Mouse (Mus musculus): Measurements from ENCODE around the gene Prdm2.
A peak's percentile ranks its signal among the peaks of the same experiment; 100 is the strongest.

The Prdm2 gene

DNA sequence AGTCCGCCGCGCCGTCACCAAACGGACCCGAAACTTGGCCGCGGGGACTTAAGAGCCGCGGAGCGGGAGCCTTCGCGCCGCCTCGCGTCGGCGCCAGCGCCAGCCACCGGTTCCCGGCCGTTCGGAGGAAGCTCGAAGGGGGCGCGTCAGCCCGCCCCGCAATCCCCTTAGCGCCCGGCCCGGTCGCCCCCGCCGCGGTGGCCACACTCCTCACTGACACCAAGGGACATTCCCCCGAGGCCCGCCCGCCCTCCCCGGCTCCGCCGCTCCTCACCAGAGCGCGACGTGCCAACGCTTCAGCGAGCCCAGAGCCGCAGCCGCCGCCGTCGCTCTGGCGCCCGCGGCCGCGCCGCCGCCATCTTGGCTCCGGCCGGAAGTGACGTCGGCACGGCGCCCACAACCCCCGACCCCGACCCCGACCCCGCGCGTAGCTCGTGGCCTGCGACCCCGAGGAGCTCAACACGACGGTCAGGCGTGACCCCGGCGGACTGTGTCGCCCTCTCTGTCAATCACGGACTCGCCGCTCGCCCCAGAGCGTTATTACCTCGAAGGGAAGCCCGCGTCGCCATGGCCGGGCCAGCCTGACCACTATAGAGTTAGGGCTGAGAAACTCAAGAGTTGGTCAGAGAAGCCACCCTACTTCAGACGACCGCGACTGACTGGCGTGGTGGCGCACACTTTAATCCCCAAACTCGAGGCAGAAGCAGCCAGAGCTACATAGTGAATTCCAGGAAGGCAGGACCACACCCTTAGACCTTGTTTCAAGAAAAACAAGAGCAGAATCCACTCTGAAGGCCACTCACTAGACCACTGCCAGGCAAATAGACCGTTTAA, at the start of gene Prdm2:
TSS of gene Prdm2 (minus strand) at position 655 of the 834 bp plus-strand sequence.
- peak; percentile 60 for DNase-seq (ENCODE audit: low read depth, low spot score)

DNA sequence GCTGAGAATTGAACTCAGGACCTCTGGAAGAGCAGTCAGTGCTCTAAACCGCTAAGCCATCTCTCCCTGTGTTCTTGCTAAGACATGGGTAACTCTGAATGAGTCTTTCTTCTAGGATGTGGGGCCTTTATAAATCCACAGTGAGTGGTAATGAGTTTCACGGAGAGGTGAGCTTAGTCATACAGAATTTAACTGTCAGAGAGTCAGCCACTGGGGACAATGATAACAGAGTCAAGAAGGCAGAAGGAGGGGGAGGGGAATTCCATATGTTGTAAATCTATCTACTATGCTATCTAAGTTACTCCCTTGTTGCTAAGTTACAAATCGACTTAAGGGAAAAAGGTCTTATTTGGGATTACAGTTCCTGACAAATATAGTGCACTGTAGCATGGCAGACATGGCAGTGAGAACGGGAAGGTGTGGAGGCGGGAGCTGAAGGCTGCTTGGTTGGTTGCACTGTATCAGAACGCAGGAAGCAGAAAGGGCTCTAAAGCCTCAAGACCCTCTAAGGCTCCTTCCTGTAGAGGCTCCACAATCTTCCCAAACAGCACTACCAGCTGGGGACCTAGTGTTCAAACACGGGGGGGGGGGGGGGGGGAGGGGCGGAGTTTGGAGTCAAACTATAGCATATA, 47.0 kb upstream of the Prdm2 start:
- DNase-seq (ENCODE audit: low read depth, low spot score): no peak

DNA sequence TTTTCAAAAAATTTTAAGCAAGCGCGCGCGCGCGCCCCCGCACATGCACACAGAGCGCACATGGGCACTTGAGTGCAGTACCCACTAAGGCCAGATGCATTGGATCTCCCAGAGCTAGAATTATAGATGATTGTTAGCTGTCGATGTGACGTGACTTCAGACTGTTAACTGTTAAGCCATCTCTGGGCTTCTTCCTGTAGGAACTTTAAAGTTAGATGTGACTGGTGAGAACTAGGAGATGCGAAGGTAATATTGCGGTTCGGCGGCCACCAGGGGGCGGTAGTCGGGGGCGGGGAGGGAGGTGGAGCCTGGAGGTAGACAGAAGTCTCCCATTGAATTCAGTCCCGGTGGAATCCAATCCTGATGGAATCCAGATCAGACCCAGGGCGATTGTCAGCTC, 45.7 kb upstream of the Prdm2 start:
- DNase-seq (ENCODE audit: low read depth, low spot score): no peak

DNA sequence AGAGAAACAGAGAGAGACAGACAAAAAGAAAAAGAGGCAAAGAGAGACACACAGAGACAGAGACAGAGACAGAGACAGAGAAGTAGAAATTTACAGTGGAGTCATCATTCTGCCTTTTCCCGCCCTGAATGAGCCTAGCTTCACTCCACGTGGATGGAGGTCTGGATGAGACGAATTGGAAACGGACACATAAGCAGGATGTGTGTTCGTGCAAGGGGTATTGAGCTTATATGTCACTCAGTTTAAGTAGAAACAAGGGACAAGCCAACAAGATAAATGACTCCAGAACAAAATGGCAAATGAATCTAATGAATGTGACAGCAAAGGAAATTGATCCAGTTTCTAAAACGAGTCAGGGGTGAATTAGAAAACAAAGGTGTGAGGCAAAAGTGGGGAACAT, 45.2 kb upstream of the Prdm2 start:
- DNase-seq (ENCODE audit: low read depth, low spot score): no peak

DNA sequence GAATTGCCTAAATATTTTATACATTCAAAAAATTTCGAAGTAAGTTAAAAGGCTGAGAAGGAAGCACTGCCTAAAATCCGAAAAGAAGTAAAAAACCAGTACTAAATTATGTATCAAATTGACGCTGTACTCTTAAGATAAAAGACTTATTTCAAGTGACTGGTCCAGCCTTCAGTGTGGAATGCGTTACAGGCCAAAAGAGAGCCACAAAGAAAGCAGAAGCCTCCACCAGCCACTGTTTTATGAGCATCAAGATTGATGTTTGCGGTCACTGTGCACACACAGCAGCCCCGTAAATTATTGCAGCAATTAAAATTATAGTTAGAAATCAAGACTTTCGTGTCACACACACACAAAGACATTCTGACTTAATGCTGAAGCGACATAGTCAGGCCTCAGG, 42.7 kb upstream of the Prdm2 start:
- DNase-seq (ENCODE audit: low read depth, low spot score): no peak

DNA sequence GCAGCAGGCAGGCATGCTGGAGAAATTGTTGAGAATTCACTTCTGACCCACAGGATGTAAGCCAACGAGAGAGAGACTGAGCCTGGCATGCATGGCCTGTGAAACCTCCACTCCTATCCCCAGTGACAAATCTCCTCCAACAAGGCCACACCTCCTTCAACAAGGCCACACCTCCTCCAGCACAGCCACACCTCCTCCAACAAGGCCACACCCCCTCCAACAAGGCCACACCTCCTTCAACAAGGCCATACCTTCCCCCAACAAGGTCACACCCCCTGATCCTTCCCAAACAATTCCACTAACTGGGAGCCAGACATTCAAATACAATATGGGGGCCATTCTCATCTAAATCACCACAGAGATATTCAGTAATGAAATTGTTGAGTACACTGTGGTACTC, 40.6 kb upstream of the Prdm2 start:
- DNase-seq (ENCODE audit: low read depth, low spot score): no peak

DNA sequence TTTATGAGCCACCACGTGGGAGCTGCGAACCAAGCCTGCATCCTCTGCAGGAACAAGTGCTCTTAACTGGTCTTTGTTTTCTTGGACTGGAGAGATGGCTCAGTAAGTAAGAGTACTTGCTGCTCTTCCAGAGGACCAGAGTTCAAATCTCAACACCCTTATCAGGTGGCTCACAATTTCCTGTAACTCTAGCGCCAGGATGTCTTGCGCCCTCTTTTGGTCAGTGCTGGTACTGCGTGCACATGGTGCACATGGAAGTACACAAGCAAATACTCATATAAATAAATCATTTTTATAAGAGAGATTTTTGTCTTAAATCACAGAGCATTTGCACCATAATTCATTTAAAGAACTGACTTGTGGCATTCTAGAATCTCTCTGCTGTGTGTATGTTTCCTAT, 35.3 kb upstream of the Prdm2 start:
- no peak for DNase-seq (ENCODE audit: low read depth, low spot score)

DNA sequence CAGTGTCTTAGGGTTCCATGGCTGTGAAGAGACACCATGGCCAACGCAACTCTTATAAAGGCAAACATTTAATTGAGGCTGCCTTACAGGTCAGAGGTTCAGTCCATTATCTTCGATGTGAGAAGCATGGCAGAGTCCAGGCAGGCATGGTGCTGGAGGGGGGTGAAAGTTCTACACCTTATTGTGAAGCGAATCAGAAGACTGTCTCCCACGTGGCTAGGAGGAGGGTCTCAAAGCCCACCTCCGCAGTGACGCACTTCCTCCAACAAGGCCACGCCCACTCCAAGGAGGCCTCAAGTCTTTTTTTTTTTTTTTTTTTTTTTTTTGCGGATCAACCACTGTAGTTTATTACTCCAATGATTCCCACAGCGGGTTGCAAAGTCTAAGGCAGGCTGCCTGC, 28.5 kb upstream of the Prdm2 start:
- no peak for DNase-seq (ENCODE audit: low read depth, low spot score)

DNA sequence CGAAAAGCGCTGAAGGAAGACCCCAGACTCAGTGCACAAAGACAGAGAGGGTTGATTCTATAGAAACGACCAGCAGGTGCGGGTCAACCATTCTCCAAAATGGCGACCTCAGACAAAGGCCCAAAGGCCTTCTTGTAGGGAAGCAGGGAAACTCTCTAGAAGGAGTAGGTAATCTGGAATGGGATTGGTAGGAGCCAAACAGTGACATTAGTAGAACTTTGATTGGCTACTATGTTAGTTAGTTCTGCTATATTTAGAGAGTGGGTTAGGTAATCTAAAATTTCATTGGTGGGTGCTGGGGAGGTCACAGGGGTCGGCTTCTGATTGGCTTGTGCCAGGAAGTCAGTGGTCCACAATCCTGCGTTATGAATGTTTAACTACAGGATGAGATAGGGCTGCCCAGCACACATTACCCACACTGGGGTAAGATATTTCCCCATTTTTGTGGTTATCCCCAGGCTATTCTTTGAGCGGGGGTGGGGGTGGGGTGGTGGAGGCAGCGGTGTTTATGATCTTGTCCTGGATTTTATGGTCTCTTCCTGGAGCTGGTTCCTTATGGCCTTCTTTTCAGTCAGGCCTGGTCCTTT, 26.9 kb upstream of the Prdm2 start:
- DNase-seq (ENCODE audit: low read depth, low spot score): no peak

DNA sequence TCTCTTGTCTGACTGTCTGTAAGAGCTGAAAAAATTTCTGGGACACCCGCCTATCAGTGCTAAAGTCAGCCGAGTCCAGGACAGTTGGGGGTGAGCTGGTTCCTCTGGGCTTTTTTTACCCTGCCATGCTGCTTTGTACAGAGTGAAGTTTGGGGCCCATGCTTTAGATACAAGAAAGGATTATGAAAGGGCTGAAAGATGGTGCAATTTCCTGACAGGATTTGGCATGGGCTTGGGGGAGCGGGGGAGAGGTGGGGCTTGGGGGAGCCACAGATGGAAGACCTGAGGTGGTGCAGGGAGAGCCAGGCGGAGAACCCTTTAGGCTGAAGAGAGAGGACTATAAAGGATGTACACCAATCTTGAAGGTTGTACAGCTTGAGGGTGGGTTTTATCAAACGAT, 26.3 kb upstream of the Prdm2 start:
- no peak for DNase-seq (ENCODE audit: low read depth, low spot score)

DNA sequence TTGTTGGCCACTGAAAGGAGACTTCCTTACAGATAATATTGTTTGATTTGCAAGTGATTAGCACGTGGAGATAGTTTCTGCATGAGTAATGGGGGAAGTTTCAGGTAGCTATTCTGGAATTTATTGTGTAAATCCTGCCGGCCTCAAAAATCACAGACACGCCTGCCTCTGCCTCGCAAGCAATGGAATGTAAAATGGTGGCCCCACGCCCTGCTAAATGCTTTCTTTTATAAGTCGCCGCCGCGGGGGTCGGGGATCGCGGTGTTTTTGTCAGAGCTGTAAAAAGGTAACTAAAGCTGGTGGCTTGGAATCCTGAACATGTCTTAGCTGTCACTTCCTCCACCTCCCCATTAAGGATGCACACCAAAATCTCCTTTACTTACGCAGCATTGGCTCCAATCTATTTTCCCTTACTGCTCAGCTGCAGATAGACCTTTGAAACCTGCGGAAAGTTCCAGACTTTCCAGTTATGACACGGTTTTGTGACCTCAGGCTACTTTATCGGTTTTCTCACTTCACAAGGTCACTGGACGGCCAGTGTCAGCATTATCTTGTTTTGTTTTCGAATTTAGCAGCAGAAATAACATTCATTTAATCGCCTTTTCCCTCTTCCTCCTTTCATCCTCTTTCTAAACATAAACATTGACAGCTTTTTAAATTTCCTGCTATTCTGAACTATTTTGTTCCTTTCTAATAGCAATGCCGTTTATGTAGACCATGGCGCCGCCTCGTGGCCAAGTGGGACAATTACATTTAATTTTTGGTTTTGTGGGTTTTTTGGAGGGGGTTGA, 25.6 kb upstream of the Prdm2 start:
- no peak for DNase-seq (ENCODE audit: low read depth, low spot score)

DNA sequence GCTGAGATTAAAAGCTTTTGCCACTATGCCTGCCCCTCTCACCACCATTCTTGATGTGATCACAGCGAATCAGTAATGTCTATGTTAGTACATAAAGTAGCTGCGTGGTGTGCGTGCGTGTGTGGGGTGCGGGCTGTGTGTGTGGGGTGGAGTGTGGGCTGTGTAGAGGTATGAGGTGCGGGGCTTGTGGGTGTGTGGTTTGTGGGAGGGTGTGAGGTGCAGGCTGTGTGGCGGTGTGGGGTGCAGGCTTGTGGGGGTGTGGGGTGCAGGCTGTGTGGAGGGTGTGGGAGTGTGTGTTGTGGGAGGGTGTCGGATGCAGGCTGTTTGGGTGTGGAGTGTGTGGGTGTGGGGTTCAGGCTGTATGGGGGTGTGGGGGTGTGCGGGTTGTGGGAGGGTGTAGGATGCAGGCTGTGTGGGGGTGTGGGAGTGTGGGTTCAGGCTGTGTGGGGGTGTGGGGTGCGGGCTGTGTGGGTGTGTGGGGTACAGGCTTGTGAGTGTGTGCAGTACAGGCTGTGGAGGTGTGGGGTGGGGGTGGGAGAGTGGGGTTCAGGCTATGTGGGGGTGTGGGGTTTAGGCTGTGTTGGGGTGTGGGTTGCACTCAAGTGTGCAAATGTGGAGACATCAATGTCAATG, 19.1 kb upstream of the Prdm2 start:
- DNase-seq (ENCODE audit: low read depth, low spot score): no peak

DNA sequence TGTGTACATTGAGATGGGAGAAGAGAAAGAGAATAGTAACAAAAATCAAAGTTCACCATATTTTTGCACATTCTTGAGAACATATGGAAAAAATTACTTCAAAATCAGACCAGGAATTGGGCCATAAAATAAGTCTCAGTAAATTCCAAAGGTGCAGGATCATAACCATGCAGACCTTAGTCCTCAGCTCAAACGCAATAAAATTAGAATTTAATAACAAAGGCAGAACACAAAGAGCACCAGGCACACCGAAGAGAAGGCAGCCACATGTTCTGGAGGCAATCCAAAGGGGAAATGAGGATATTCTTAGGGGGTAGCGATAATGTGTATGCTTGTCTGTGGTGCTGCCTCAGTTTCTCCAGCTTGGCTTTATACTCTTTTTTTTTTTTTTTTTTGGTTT, 18.3 kb upstream of the Prdm2 start:
- peak; percentile 55 for DNase-seq (ENCODE audit: low read depth, low spot score)

DNA sequence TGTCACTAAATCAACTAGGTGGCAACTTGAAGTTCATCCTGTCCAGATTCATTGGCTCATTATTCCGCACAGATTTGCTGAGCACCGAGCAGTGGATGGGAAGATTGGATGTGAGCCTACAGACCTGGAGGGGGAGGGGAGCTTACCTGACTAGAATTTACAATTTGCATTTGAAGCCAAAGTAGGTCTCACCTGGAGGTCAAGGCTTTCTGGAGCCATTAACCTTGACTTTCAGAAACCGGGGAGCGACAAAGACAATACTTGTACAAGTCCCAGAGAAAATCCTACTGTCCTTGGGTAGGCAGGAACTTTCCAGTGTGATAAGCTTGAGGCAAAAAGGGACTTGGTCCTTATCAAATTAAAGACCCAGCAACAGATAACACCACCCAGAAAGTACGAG, 15.2 kb upstream of the Prdm2 start:
- DNase-seq (ENCODE audit: low read depth, low spot score): no peak

DNA sequence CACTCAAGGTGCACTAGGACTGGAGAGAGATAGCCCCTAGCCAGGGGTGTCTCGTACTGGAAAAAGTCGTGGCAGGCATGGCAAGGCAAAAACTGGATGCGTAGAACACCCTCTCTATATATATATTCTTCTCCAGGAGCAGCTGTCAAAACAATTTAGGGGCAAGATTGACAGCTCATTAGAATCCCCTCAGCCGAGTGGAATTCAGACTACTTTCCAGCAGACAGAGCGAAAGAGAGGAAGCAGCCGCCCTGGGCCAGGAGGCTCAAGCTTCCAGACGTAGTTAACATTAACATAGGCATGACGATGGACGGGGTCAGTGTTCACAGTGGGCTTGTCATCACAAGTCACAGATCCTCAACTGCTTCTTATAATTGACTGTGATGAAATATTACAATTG, 13.1 kb upstream of the Prdm2 start:
- DNase-seq (ENCODE audit: low read depth, low spot score): no peak

DNA sequence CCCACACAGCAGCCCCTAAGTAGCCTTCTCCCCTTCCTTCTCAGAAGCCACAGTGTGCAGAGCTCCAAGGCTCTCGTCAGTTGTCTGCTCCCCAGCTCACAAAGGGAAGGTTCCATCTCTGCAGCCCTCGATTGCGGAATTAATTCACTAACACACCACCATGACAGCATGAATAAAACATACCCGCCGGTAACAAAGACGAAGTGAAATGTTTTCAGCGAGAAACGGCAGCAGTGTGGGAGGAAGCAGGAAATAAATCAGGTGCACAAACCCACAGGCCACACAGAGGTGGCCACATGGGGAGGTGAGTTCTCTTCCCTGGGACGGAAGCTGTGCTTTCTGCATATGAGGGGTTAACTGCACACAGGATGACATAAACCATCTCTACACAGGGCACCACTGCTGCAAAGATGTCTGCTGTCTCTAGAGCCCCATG, 6.5 kb upstream of the Prdm2 start:
- DNase-seq (ENCODE audit: low read depth, low spot score): no peak

DNA sequence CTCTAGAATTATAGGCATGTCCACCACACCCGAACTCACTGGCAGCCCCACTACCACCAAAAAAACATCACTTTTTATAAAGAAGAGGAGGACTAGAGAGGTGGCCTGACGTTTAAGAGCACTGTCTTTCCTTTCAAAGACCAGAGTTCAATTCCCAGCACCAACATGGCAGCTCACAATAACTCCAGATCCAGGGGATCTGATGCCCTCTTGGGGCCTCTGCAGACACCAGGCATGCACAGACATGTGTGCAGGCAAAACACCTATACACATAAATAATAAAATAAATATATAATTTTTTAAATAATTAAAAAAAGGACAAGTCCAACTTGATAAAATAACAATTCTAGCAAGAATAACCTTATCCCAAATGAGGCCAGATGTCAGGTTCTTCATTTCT, 6.1 kb upstream of the Prdm2 start:
- DNase-seq (ENCODE audit: low read depth, low spot score): no peak

DNA sequence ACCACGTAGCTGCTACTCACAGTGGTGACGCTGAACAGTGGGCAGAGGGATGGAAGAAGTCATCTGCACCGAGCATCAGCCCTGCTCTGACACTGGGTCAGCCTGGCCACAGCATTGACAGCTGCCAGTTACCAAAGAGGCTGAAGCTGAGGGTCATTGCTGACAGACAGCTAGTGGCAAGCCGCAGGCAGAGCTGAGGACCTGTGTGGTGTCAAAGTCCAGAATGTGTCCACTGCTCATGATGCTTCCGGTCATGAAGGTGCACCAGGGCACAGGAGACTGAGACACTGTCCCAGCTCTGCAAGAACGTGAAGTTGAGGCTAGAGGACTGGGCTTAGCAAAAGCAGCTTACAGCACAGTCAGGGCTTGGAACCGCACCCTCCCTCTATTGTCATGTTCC, 4.4 kb upstream of the Prdm2 start:
- no peak for DNase-seq (ENCODE audit: low read depth, low spot score)

DNA sequence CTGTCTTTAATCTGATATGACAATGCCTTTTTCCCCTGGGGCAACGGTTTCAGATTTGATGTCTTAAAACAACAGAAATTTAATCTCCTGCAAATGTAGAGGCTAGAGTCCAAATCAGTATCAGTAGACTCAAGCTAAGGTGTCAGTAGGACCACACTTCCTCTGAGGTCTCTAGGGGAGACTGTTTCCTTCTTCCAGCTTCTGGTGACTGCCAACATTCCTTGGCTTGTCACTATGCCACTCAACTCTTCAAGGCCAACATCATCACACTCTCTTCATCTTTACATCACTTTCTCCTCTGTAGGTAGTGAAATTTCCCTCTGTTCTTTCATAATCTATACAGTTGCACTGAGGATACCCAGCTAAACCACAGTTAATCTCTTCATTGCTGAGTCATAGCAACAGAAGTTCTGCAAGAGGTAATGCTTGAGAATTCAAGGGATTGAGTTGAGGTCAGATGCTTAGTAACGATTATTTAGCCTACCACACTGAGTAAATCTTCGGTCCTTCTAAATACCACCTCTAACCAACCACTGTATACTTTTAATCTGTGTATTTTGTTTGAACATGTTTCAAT, 1.5 kb upstream of the Prdm2 start:
- DNase-seq (ENCODE audit: low read depth, low spot score): no peak

DNA sequence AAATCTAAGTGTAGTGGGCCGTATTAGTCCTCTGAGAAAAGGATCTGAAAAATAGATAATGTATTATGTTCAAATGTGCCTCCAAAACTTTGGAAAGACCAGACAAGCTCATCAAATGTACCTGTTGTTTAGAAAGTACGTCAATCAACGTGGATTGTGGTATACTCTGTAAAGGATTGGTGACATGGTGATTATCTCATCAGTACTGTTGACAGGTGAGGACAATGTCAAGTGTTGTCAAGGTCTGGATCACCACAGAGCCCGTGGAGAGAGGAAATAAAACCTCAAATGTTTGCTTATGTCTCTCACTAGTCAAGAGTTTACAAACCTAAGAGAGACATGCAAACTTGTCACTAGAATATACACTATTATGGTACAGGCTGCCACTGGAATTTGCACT, 776 bp upstream of the Prdm2 start:
- no peak for DNase-seq (ENCODE audit: low read depth, low spot score)

DNA sequence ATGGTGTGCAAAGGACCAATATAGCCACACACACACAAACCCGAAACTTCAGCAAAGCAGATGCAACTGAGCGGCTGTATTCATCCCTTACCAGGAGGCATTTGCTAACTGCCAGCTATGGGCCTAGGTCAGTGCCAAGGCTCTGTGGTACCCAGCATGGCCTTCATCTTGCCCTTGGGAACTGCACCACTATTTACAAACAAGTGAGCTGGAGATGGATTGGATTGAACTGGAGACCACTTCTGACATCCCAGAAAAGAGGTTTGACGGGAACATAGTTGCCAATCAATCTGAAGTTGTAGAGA, 332 bp upstream of the Prdm2 start:
- no peak for DNase-seq (ENCODE audit: low read depth, low spot score)

Data from forelimb bud, embryonic 11.5 days (tissue).